Mouse (Mus musculus) liver, embryonic 14.5 days (tissue): ENCODE measurements around the gene Tbc1d10c.

Experiments used
- CTCF ChIP-seq: IDR thresholded peaks from 2 replicates; pipeline ENCODE4 v1.5.1; 2016; ENCODE audit warnings: antibody characterized with exemption, low read depth, control low read depth
- EP300 ChIP-seq: IDR thresholded peaks from 2 replicates; pipeline ENCODE4 v1.6.1; 2016; ENCODE audit warnings: antibody characterized with exemption, low read depth

GRCm38 (mm10) chr19:4181892-4182291, 9.2 kb downstream of the Tbc1d10c start:
- TF ChIP-seq CTCF = no peak
- TF ChIP-seq EP300 = no peak
